Mouse (Mus musculus) heart, adult 2 months (tissue): ENCODE results near the gene Map3k7. TPM values are rescaled to one million over a fixed set of nuclear protein-coding genes. Genes with fewer than 3 reads are reported as not detected.

Source experiments
- DNase-seq, 2 experiments: peaks; one replicate each; pipeline ENCODE4 v3.0.0; 2021
- H3K27ac ChIP-seq: fragments of 200-600 bp; 2 replicates; pipeline ENCODE4 v1.8.1; 2022
- H3K27me3 ChIP-seq: fragments of 200-500 bp; 2 replicates; pipeline ENCODE4 v1.6.1; 2012; ENCODE audit warnings: mild to moderate bottlenecking, low read length, inconsistent platforms, mixed read lengths; ENCODE audit not compliant: control insufficient read depth, insufficient read depth
- H3K36me3 ChIP-seq: fragments of 200-500 bp; 2 replicates; pipeline ENCODE4 v1.6.1; 2012; ENCODE audit warnings: low read length, inconsistent platforms; ENCODE audit not compliant: control insufficient read depth, insufficient read depth
- H3K4me1 ChIP-seq: fragments of 200-500 bp; 2 replicates; pipeline ENCODE4 v1.6.1; 2011; ENCODE audit warnings: low read length; ENCODE audit not compliant: control insufficient read depth, insufficient read depth
- H3K4me3 ChIP-seq: fragments of 200-600 bp; 2 replicates; pipeline ENCODE4 v1.8.1; 2022
- H3K79me2 ChIP-seq: fragments of 200-500 bp; replicated peaks from 2 replicates; pipeline ENCODE4 v1.6.1; 2012; ENCODE audit warnings: mild to moderate bottlenecking, inconsistent platforms, low read length, moderate library complexity, mixed read lengths; ENCODE audit not compliant: control insufficient read depth, insufficient read depth
- H3K9ac ChIP-seq: fragments of 200-500 bp; 2 replicates; pipeline ENCODE4 v1.6.1; 2012; ENCODE audit warnings: low read depth, mild to moderate bottlenecking, control low read depth, inconsistent platforms, low read length, mixed read lengths
- CTCF ChIP-seq: fragments of 200-600 bp; IDR thresholded peaks from 2 replicates; pipeline ENCODE4 v1.8.1; 2022; ENCODE audit warnings: antibody characterized with exemption, mild to moderate bottlenecking, moderate library complexity
- EP300 ChIP-seq: fragments of 200-500 bp; IDR thresholded peaks from 2 replicates; pipeline ENCODE4 v1.6.1; 2011; ENCODE audit warnings: low read depth, low read length, control low read depth; ENCODE audit not compliant: insufficient read depth
- POLR2A ChIP-seq: fragments of 200-500 bp; IDR thresholded peaks from 2 replicates; pipeline ENCODE4 v1.6.1; 2011; ENCODE audit warnings: mild to moderate bottlenecking, low read depth, low read length, control low read depth; ENCODE audit not compliant: insufficient read depth
- WGBS: fragments of 180-500 bp; shearing (Covaris S2); methylation state at CpG from one replicate; pipeline ENCODE4 v1.1.7; 2018; 5-methylcytosine and 5-hydroxymethylcytosine counted together
- intact Hi-C: fragments of 180-260 bp; cut with DNase I; formaldehyde crosslinking; loops from one replicate; pipeline ENCODE4 v1.15.1; 2025
- polyA plus RNA-seq: library from polyadenylated mRNA; depleted of rRNA; stranded (reverse); fragments of >200 nt; gene quantifications from 2 replicates; pipeline ENCODE4 v1.2.3, GENCODE M21; 2012
- total RNA-seq, 2 experiments: library from RNA; stranded (reverse); gene quantifications; 2 replicates each; pipeline ENCODE4 v1.2.3; 2021

Gene Map3k7
- total and polyA plus RNA-seq, 3 experiments, result 34.9 to 45.9 (median 42.6) TPM

DNA sequence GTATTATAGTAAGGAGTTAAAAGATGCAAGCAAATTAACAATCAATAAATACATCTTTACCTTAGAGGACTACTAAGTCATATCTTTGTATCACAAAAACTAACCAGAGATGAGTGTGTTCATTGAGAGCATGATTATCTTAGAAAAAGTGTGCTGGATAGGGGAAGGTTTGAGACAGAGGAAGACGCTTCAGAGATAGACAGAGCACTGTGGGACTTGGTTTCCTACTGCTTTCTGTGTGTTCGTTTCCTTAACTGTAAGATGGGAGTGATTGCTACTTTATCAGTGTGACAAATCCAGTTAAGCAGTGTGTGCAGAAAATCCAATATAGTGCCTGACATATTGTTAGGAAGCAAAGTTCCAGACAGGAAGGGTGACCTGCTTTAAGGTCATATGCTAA is 1.3 kb downstream of the Map3k7 start:
- no peak for TF ChIP-seq EP300
- no peak for TF ChIP-seq POLR2A
- TF ChIP-seq CTCF, result no peak
- Histone ChIP-seq H3K36me3 (peaks cover 14% of the 10 kb centered on the region), H3K27ac (no peak overlapping the region), H3K27me3 (no peaks in the 10 kb centered on the region), H3K4me1 (peaks cover 10% of the 10 kb centered on the region; the same call in 1 of the 2 replicates), H3K4me3 (peak overlapping the region; percentile 71; the same call in 1 of the 2 replicates), H3K79me2 (peaks cover 3% of the 10 kb centered on the region; the same call in 1 of the 2 replicates), H3K9ac (no peak overlapping the region)
- intact Hi-C loops, result loop anchor here (2.0 kb wide), 1 partner anchor 692 kb away; the partner anchor contains the start of gene Mdn1
- DNase-seq, result no peak
- WGBS, result 19% methylated on average over 2 of the region's 2 CpGs

DNA sequence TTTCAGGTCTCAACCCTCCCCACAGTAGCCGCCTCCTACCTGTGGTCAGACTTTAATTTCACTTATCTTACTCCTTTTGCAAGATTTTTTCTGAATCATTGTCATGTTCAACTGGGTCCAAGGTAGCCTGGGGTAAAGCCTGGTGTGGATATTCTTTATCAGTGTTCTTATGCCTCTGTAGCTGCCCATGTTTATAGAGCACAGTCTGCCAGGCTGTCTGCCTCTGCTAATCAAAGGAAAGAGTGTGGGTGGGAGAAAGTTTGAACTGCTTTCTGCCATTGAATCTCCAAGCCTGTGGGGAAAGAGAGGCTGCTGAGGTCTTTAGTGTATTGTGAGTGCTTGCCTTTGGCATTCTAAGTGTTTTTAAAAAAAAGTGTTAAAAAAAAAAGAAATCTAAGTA is 7.5 kb downstream of the Map3k7 start:
- peaks cover 7% of the 10 kb centered on the region for H3K79me2 ChIP-seq
- no peak for TF ChIP-seq EP300
- no peak for TF ChIP-seq CTCF
- no peak for TF ChIP-seq POLR2A
- 72% methylated on average over 1 of the region's 1 CpGs for WGBS
- intact Hi-C loops, result no loop called here
- H3K36me3 ChIP-seq, result peaks cover 3% of the 10 kb centered on the region
- no peak overlapping the region for H3K27ac ChIP-seq
- peaks cover 8% of the 10 kb centered on the region; the same call in 1 of the 2 replicates for H3K4me1 ChIP-seq
- no peaks in the 10 kb centered on the region for H3K27me3 ChIP-seq
- H3K9ac ChIP-seq, result no peak overlapping the region
- no peak overlapping the region for H3K4me3 ChIP-seq
- DNase-seq, result no peak

DNA sequence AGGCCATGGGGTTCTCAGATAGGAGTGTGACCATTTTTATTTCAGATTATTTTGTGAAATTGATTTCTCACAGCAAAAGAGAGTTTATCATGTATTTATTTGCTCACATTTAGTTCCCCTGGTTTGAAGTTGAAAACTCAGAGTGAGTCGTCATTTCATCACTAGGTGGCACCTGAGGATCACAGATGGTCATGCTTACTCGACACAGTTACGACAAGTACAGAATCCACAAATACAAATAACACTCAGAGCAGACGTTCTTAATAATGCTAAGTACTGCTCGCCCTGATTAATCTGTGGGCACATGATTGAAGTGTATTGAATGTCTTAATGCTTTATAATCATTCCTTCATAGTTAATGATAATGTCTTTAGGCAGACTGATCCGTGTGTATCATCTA is 8.3 kb downstream of the Map3k7 start:
- Histone ChIP-seq H3K9ac (no peak overlapping the region), H3K4me3 (no peak overlapping the region), H3K27ac (no peak overlapping the region), H3K79me2 (peaks cover 6% of the 10 kb centered on the region), H3K4me1 (peaks cover 8% of the 10 kb centered on the region; the same call in 1 of the 2 replicates), H3K36me3 (peaks cover 3% of the 10 kb centered on the region), H3K27me3 (no peaks in the 10 kb centered on the region)
- TF ChIP-seq EP300 (no peak), CTCF (peak; percentile 61), POLR2A (no peak)
- DNase-seq, result no peak
- intact Hi-C loops, result no loop called here
- 42% methylated on average over 6 of the region's 6 CpGs for WGBS

DNA sequence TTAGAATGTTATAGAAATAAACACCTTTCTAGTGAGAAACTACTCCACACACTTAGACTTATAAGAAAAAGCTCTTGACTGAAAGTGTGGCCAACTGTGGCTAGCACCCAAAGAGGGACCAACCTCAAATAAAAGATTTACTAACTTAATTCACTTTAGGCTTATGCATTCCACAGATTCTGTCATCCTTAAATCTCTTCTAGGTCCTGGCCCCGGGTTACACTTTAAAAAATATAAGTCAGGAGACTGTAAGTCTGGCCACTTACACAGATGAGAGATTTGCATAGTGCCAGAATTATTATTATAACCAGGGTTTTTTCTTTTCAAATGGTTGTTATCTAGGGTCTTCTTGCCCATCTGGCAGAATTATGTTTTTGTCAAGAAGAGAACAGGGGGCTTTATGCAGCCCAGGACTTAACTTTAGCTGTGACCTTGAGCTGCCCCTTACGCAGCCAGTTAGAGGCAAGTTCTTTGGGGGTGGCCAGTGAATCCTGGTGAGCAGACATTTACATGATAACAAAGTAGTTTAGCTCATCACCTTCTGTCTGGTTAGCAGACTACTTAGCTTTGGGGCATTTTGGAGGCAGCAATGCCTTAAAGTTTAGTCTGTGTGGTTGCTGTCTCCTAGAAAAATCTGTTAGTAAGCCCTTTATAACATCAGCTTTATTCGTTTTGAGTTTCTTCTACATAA is 11.5 kb downstream of the Map3k7 start:
- Histone ChIP-seq H3K27me3 (no peaks in the 10 kb centered on the region), H3K36me3 (peaks cover 2% of the 10 kb centered on the region), H3K79me2 (peaks cover 4% of the 10 kb centered on the region), H3K27ac (no peak overlapping the region), H3K9ac (no peak overlapping the region), H3K4me1 (peaks cover 1% of the 10 kb centered on the region; the same call in 1 of the 2 replicates), H3K4me3 (no peak overlapping the region)
- intact Hi-C loops, result no loop called here
- TF ChIP-seq EP300 (no peak), POLR2A (no peak), CTCF (no peak)
- DNase-seq, result no peak
- WGBS, result 66% methylated on average over 3 of the region's 3 CpGs

DNA sequence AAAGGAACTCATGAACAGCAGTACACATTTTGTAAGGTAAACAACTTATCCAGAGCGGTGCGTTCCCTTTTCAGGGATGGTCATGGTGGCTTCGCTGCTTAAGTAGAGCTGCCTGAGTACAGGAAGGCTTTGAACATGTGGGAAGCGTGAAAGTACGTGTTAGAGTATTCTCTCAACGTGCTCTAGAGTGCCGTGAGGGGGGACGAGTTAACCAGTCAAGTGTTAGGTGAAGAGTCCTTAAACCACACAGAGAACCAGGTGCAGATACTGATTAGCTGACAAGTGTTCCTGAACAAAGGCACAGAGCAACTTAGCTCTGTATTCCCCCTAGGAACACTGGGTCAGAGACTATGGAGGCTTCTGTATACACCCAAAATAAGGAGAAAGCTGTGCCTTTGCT is 18.0 kb downstream of the Map3k7 start:
- Histone ChIP-seq H3K9ac (no peak overlapping the region), H3K27ac (no peak overlapping the region), H3K4me3 (no peak overlapping the region), H3K79me2 (no peaks in the 10 kb centered on the region; the same call in 1 of the 2 replicates), H3K4me1 (no peaks in the 10 kb centered on the region), H3K27me3 (no peaks in the 10 kb centered on the region), H3K36me3 (0 out of 2 replicates have a peak, but pooled peaks cover 2% of the 10 kb centered on the region)
- WGBS, result 82% methylated on average over 8 of the region's 8 CpGs
- DNase-seq, result no peak
- TF ChIP-seq POLR2A (no peak), EP300 (no peak), CTCF (no peak)
- intact Hi-C loops, result no loop called here

DNA sequence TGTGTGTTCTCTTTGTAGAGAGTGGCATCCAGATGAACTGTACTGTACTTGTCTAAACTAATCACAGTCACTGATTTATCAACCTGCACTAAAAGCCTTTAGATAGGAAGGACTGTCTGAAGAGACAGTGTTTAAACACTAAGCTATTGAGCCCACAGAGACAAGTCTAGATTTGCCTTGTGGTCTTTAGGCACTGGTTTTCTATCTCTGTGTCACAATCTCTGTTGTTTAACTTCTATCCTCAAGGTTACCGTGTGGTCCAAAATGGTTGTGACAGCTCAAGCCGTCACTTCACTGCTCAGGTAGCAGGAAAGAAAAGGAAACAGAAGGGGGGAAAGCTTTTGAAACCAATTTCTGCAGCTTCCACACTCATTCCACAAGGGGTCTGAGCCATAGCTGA is 29.5 kb downstream of the Map3k7 start:
- 85% methylated on average over 2 of the region's 2 CpGs for WGBS
- 0 out of 2 replicates have a peak, but pooled peaks cover 2% of the 10 kb centered on the region for H3K79me2 ChIP-seq
- no peaks in the 10 kb centered on the region for H3K27me3 ChIP-seq
- H3K9ac ChIP-seq, result no peak overlapping the region
- H3K27ac ChIP-seq, result no peak overlapping the region
- H3K4me3 ChIP-seq, result no peak overlapping the region
- intact Hi-C loops, result no loop called here
- H3K36me3 ChIP-seq, result no peaks in the 10 kb centered on the region
- no peak for DNase-seq
- TF ChIP-seq CTCF (no peak), EP300 (no peak), POLR2A (no peak)
- H3K4me1 ChIP-seq, result no peaks in the 10 kb centered on the region
